Comparison of ENCODE assay signal across 7 mouse cellular contexts in genomic region chr4:155869317-155870033, GRCm38 (mm10). TPM values are rescaled to one million over a fixed set of nuclear protein-coding genes. Genes with fewer than 3 reads are reported as not detected.
DNase-seq lines count a peak whose midpoint lies in the region; ATAC-seq lines count a peak whose summit lies in the region.

Gene Cptp (minus strand): TSS chr4:155869440.
Gene Ints11 (plus strand): TSS chr4:155869546.

- WGBS in intestine, embryonic 15.5 days, result under 1% methylated on average over 63 of the region's 63 CpGs
- WGBS in midbrain, embryonic 10.5 days, result under 1% methylated on average over 63 of the region's 63 CpGs

- no peaks in the 10 kb centered on the region for H3K27me3 ChIP-seq in intestine, embryonic 15.5 days (replicated peaks)
- no peaks in the 10 kb centered on the region for H3K27me3 ChIP-seq in midbrain, embryonic 10.5 days (ENCODE audit: low read depth, poor library complexity, severe bottlenecking)

- intact Hi-C loops in gastrocnemius, postnatal 36 days (cut with DNase I), result no loop called here
- intact Hi-C loops in left cerebral cortex, postnatal 25 days (cut with DNase I), result no loop called here

- H3K36me3 ChIP-seq in intestine, embryonic 15.5 days, result peaks cover 35% of the 10 kb centered on the region
- H3K36me3 ChIP-seq in midbrain, embryonic 10.5 days, result peaks cover 61% of the 10 kb centered on the region

- H3K9me3 ChIP-seq in intestine, embryonic 15.5 days, result no peaks in the 10 kb centered on the region
- H3K9me3 ChIP-seq in midbrain, embryonic 10.5 days (replicated peaks), result no peaks in the 10 kb centered on the region

- peak within 1 kb of the TSS; percentile 25 for H3K27ac ChIP-seq in intestine, embryonic 15.5 days
- H3K27ac ChIP-seq in midbrain, embryonic 10.5 days (replicated peaks), result peak within 1 kb of the TSS; percentile 88

- H3K9ac ChIP-seq in intestine, embryonic 15.5 days, result peak within 1 kb of the TSS; percentile 63

- H3K4me3 ChIP-seq in intestine, embryonic 15.5 days (replicated peaks), result peak within 1 kb of the TSS; percentile 58
- H3K4me3 ChIP-seq in midbrain, embryonic 10.5 days, result peak within 1 kb of the TSS; percentile 82

- peaks cover 13% of the 10 kb centered on the region for H3K4me1 ChIP-seq in intestine, embryonic 15.5 days (replicated peaks)
- H3K4me1 ChIP-seq in midbrain, embryonic 10.5 days, result peaks cover 30% of the 10 kb centered on the region

- peak within 1 kb of the TSS; percentile 76 for H3K4me2 ChIP-seq in intestine, embryonic 15.5 days (replicated peaks)

- peak; percentile 95 for DNase-seq in adrenal gland, adult 18-20 months (ENCODE audit: low spot score in 2 of 2)
- peak; percentile 97 for DNase-seq in embryo, embryonic 11 days
- peak; percentile 93 to 97 for DNase-seq in gastrocnemius, postnatal 36 days
- peak; percentile 95 to 98 for DNase-seq in left cerebral cortex, postnatal 25 days (ENCODE audit: low spot score in 2 of 2)
- peak; percentile 98 for DNase-seq in midbrain, embryonic 10.5 days (ENCODE audit: low spot score)
- DNase-seq in right cerebral cortex, postnatal 4 days, result peak; percentile 95

- peak; percentile 98 for ATAC-seq in intestine, embryonic 15.5 days

RNA-seq across cellular contexts. Expression of gene Cptp, which starts in this region (rescaled TPM):
- total RNA-seq in adrenal gland, adult 18-20 months (2021), result 10 to 100 TPM; 16.9 to 17.5 TPM
- total RNA-seq in gastrocnemius, postnatal 36 days (2021), result 10 to 100 TPM; 14.5 to 16.0 TPM
- 20.3 and 20.6 TPM in 2 replicates for polyA plus RNA-seq in intestine, embryonic 15.5 days (2015; fragmentation: Nextera tagmentation; extraction: Ambion mirVana)
- 10 to 100 TPM; 25.5 to 31.8 TPM for total RNA-seq in left cerebral cortex, postnatal 25 days (2021)
- polyA plus RNA-seq in midbrain, embryonic 10.5 days (2016; fragmentation: Nextera tagmentation; extraction: Ambion mirVana), result 21.6 and 24.6 TPM in 2 replicates

RNA-seq across cellular contexts. Expression of gene Ints11, which starts in this region (rescaled TPM):
- total RNA-seq in adrenal gland, adult 18-20 months (2021), result 10 to 100 TPM; 26.4 to 29.7 TPM
- 10 to 100 TPM; 11.9 to 15.4 TPM for total RNA-seq in gastrocnemius, postnatal 36 days (2021)
- polyA plus RNA-seq in intestine, embryonic 15.5 days (2015; fragmentation: Nextera tagmentation; extraction: Ambion mirVana), result 61.3 and 64.1 TPM in 2 replicates
- total RNA-seq in left cerebral cortex, postnatal 25 days (2021), result 10 to 100 TPM; 38.1 to 38.5 TPM
- polyA plus RNA-seq in midbrain, embryonic 10.5 days (2016; fragmentation: Nextera tagmentation; extraction: Ambion mirVana), result 114 and 116 TPM in 2 replicates

Comparison
In these comparisons a context has a peak if more than half of its experiments do, and no peak if none do; other contexts are left out.
1. Peak in every context shown above with its lines: DNase-seq, ATAC-seq, H3K4me3 ChIP-seq and H3K27ac ChIP-seq.